Mouse (Mus musculus): ENCODE data around the gene Rnf183.

GRCm38 (mm10) chr4:62410325-62410724 lies 24.7 kb downstream of the Rnf183 start:
- no peak for TF ChIP-seq CTCF (IDR thresholded peaks at IDR 0.05; ENCODE audit: low read depth, low read length)
- TF ChIP-seq POLR2A (IDR thresholded peaks at IDR 0.05; ENCODE audit: insufficient read depth, low read length) = no peak

Measured in ES-Bruce4 (cell line).